16 mouse cellular contexts compared by ENCODE assay signal in the genomic region with DNA sequence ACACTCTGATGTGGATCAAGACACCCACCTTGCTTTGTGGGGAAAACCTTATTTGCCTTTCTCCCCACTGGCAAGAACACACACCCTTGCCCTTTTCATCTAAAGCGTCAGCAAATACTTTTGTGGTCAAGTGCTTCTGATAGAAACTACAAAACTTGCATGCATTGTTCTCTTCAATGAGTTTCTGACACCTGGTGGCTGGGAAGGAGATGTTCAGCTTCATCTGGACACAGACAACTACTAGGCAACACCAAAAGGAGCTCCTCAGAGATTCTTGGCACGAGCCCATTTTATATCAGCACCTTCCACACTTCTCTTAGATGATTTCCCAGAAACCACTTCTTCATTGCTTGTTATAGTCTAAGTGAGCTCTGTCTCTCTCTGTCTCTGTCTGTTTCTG.
A peak's percentile ranks its signal among the peaks of the same experiment; 100 is the strongest.
DNase-seq lines count a peak whose midpoint lies in the region; ATAC-seq and TF ChIP-seq lines count a peak whose summit lies in the region.
"Had no signal": no experiment of that assay in that cellular context is flagged by ENCODE, and none has a peak within 500 bp of the region (broad histone marks: within the 10 kb centered on the region; RNA-seq: fewer than 3 reads in every experiment).

No protein-coding gene starts in this region.

- 0 out of 2 replicates have a peak, but pooled peaks cover 6% of the 10 kb centered on the region for H3K4me1 ChIP-seq in heart, postnatal 0 days (ENCODE audit: control insufficient read depth, insufficient read depth)
- H3K4me1 ChIP-seq in liver, embryonic 14.5 days (replicated peaks; ENCODE audit: control insufficient read depth in 2 of 2, insufficient read depth in 2 of 2, low read length in 1 of 2) = peaks cover 0 to 2% of the 10 kb centered on the region in 2 experiments; a peak in 1 of 4 replicates
- H3K4me1 ChIP-seq: embryonic facial prominence, embryonic 15.5 days; neural tube, embryonic 12.5 days had no signal

- peak; percentile 50 for DNase-seq in heart, postnatal 0 days (ENCODE audit: low spot score)
- no peak for DNase-seq in heart, adult 8-10 months (ENCODE audit: low spot score)
- DNase-seq in 3T3-L1 (ENCODE audit: low read depth, low spot score) (peak; percentile 48), R1 (ENCODE audit: low read depth, low spot score) (peak; percentile 9)
- DNase-seq in liver, embryonic 14.5 days (ENCODE audit: low read depth in 3 of 3, low spot score in 3 of 3) = peak; percentile 17 to 27 (median 18)
- no peak for DNase-seq in ovary, postnatal 14 days (ENCODE audit: low spot score)
- no peak for DNase-seq in retina, embryonic 14.5 days (ENCODE audit: low spot score)
- DNase-seq: cerebellum, postnatal 25 days; heart, adult 11 months; heart, postnatal 4 days; right cerebral cortex, adult 18-20 months had no signal

- WGBS in heart, postnatal 0 days = 32% methylated on average over 2 of the region's 2 CpGs
- WGBS in liver, embryonic 14.5 days (ENCODE audit: insufficient replicate concordance) = 11% methylated on average over 2 of the region's 2 CpGs

- H3K27me3 ChIP-seq in heart, postnatal 0 days (ENCODE audit: control insufficient read depth, insufficient read depth, low read length) = no peaks in the 10 kb centered on the region
- H3K27me3 ChIP-seq in liver, embryonic 14.5 days (ENCODE audit: control insufficient read depth, insufficient read depth, low read length) = no peaks in the 10 kb centered on the region
- H3K27me3 ChIP-seq: embryonic facial prominence, embryonic 15.5 days; midbrain, embryonic 12.5 days; neural tube, embryonic 12.5 days had no signal

- no peak for TF ChIP-seq EP300 in heart, postnatal 0 days (IDR thresholded peaks at IDR 0.05; ENCODE audit: low read depth)
- TF ChIP-seq EP300 in liver, embryonic 14.5 days (IDR thresholded peaks at IDR 0.05; ENCODE audit: low read depth) = no peak

- H3K27ac ChIP-seq in heart, postnatal 0 days (ENCODE audit: low read depth) = no peak overlapping the region
- H3K27ac ChIP-seq in liver, embryonic 14.5 days = no peak overlapping the region
- H3K27ac ChIP-seq: embryonic facial prominence, embryonic 15.5 days; limb, embryonic 10.5 days; midbrain, embryonic 12.5 days; neural tube, embryonic 12.5 days had no signal

- TF ChIP-seq CTCF in heart, postnatal 0 days (IDR thresholded peaks at IDR 0.05; ENCODE audit: low read depth) = peak; percentile 60
- TF ChIP-seq CTCF in liver, embryonic 14.5 days (IDR thresholded peaks at IDR 0.05; ENCODE audit: low read depth) = peak; percentile 41; the same call in 1 of the 2 replicates

- H3K36me3 ChIP-seq in heart, postnatal 0 days (replicated peaks; ENCODE audit: control insufficient read depth, insufficient read depth, low read length) = no peaks in the 10 kb centered on the region
- H3K36me3 ChIP-seq in liver, embryonic 14.5 days (replicated peaks; ENCODE audit: control insufficient read depth, insufficient read depth, low read depth) = no peaks in the 10 kb centered on the region
- H3K36me3 ChIP-seq: embryonic facial prominence, embryonic 15.5 days; limb, embryonic 10.5 days; midbrain, embryonic 12.5 days; neural tube, embryonic 12.5 days had no signal

- H3K4me3 ChIP-seq in heart, postnatal 0 days (ENCODE audit: low read depth, low read length) = no peak overlapping the region
- H3K4me3 ChIP-seq in liver, embryonic 14.5 days (ENCODE audit: insufficient read depth in 1 of 2, low read depth in 2 of 2, low read length in 2 of 2) = no peak overlapping the region
- H3K4me3 ChIP-seq: embryonic facial prominence, embryonic 15.5 days; limb, embryonic 10.5 days; midbrain, embryonic 12.5 days; neural tube, embryonic 12.5 days had no signal

- H3K9ac ChIP-seq in heart, postnatal 0 days (replicated peaks; ENCODE audit: low read depth, low read length) = no peak overlapping the region
- H3K9ac ChIP-seq in liver, embryonic 14.5 days (replicated peaks) = no peak overlapping the region
- H3K9ac ChIP-seq: embryonic facial prominence, embryonic 15.5 days; midbrain, embryonic 12.5 days; neural tube, embryonic 12.5 days had no signal

- no peaks in the 10 kb centered on the region for H3K9me3 ChIP-seq in heart, postnatal 0 days (replicated peaks; ENCODE audit: control insufficient read depth, low read length)
- no peaks in the 10 kb centered on the region for H3K9me3 ChIP-seq in liver, embryonic 14.5 days (ENCODE audit: control insufficient read depth, low read length)
- H3K9me3 ChIP-seq: embryonic facial prominence, embryonic 15.5 days; limb, embryonic 10.5 days; midbrain, embryonic 12.5 days; neural tube, embryonic 12.5 days had no signal

- no peak overlapping the region for H3K4me2 ChIP-seq in heart, postnatal 0 days (ENCODE audit: low read depth, low read length)
- H3K4me2 ChIP-seq in liver, embryonic 14.5 days (ENCODE audit: low read depth) = no peak overlapping the region
- H3K4me2 ChIP-seq: embryonic facial prominence, embryonic 15.5 days; midbrain, embryonic 12.5 days; neural tube, embryonic 12.5 days had no signal

- no peak for ATAC-seq in heart, postnatal 0 days (ENCODE audit: insufficient read depth, low read depth)
- peak; percentile 77; the same call in 1 of the 2 replicates for ATAC-seq in liver, embryonic 14.5 days (ENCODE audit: insufficient read depth)
- no peak for ATAC-seq in CD4-positive, CD25-positive, alpha-beta regulatory T cell, adult 4 months

Comparison
In these comparisons a context has a peak if more than half of its experiments do, and no peak if none do; other contexts are left out.
1. DNase-seq: peak in heart, postnatal 0 days (single experiment), 3T3-L1 (single experiment), R1 (single experiment) and liver, embryonic 14.5 days (3 of 3); none in heart, adult 8-10 months (single experiment), ovary, postnatal 14 days (single experiment) and retina, embryonic 14.5 days (single experiment).